Comparison of ENCODE assay signal across 18 mouse cellular contexts in genomic region chr12:33169777-33170494, GRCm38 (mm10). TPM values are rescaled to one million over a fixed set of nuclear protein-coding genes. Genes with fewer than 3 reads are reported as not detected.
DNase-seq lines count a peak whose midpoint lies in the region; TF ChIP-seq lines count a peak whose summit lies in the region.
"Had no signal": no experiment of that assay in that cellular context is flagged by ENCODE, and none has a peak within 500 bp of the region (broad histone marks: within the 10 kb centered on the region; RNA-seq: fewer than 3 reads in every experiment).

No protein-coding gene starts in this region.

- no peak for TF ChIP-seq CTCF in gastrocnemius, adult 2 months (IDR thresholded peaks at IDR 0.05)

- H3K36me3 ChIP-seq in splenic B cell, adult 2 months (ENCODE audit: control insufficient read depth, insufficient read depth, low read length, poor library complexity, severe bottlenecking): no peaks in the 10 kb centered on the region
- H3K36me3 ChIP-seq: midbrain, embryonic 13.5 days had no signal

- H3K4me3 ChIP-seq in gastrocnemius, adult 2 months: no peak overlapping the region
- H3K4me3 ChIP-seq: hindbrain, embryonic 10.5 days; limb, embryonic 13.5 days; midbrain, embryonic 13.5 days had no signal

- H3K27ac ChIP-seq in gastrocnemius, adult 2 months: peak overlapping the region; percentile 16; the same call in 1 of the 2 replicates
- H3K27ac ChIP-seq: hindbrain, embryonic 10.5 days; limb, embryonic 13.5 days; midbrain, embryonic 13.5 days; stomach, postnatal 0 days had no signal

- intact Hi-C loops in gastrocnemius, adult 2 months (cut with DNase I): no loop called here

- H3K27me3 ChIP-seq in splenic B cell, adult 2 months (ENCODE audit: control insufficient read depth, insufficient read depth, low read length, poor library complexity, severe bottlenecking): no peaks in the 10 kb centered on the region
- H3K27me3 ChIP-seq: limb, embryonic 13.5 days; midbrain, embryonic 13.5 days had no signal

- DNase-seq in gastrocnemius, adult 2 months: no peak
- DNase-seq in gastrocnemius, postnatal 25 days: no peak
- peak; percentile 68 to 71 for DNase-seq in spleen, postnatal 36 days (ENCODE audit: low spot score in 2 of 2)
- no peak for DNase-seq in spleen, postnatal 10 days (ENCODE audit: low spot score in 2 of 2)
- DNase-seq in induced T-regulatory cell, adult 2 months (ENCODE audit: low read depth): peak; percentile 76
- DNase-seq in splenic B cell, adult 2 months (ENCODE audit: low read depth, low spot score): peak; percentile 80
- no peak for DNase-seq in thymus, postnatal 36 days
- no peak for DNase-seq in heart, adult 9 months (ENCODE audit: low spot score in 2 of 2)
- DNase-seq: adrenal gland, postnatal 36 days; cerebellum, postnatal 25 days; gastrocnemius, postnatal 36 days; kidney, postnatal 14 days; liver, postnatal 0 days; thymus, postnatal 4 days had no signal

RNA-seq across cellular contexts. Expression of gene Atxn7l1, which starts 22.4 kb away (rescaled TPM):
- 10 to 100 TPM; 20.4 to 23.9 TPM for total RNA-seq in gastrocnemius, adult 2 months (2021)
- 10 to 100 TPM; 16.4 to 17.7 TPM for total RNA-seq in gastrocnemius, postnatal 25 days (2021)

Comparison
In these comparisons a context has a peak if more than half of its experiments do, and no peak if none do; other contexts are left out.
1. DNase-seq: peak in spleen, postnatal 36 days (2 of 2), induced T-regulatory cell, adult 2 months (single experiment) and splenic B cell, adult 2 months (single experiment); none in gastrocnemius, adult 2 months (single experiment), gastrocnemius, postnatal 25 days (single experiment), spleen, postnatal 10 days (0 of 2), thymus, postnatal 36 days (0 of 2) and heart, adult 9 months (0 of 2).